Mouse (Mus musculus): ENCODE results near the gene Arl15. TPM values are rescaled to one million over a fixed set of nuclear protein-coding genes. Genes with fewer than 3 reads are reported as not detected.

Arl15 gene
- polyA plus RNA-seq, 1 experiment = 1.3 TPM

DNA sequence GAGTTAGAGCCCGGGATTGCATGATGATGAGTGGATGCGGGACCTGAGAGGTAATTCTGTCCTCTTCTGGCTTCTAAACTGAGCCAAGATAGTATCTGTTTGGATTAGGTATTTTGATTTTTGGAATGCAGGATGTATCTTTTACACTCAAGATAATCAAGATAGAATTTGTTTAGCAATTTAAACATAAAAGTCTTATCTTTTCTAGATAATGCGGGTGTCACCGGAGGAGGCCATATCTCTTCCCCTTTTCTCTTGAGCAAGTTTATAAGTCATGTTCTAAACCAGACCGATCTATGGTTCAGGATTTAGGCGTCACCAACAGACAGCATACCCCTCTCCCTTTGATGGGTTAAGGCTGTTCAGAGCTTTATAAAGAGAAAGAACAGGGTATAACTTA, 3.1 kb downstream of the Arl15 start:
- Histone ChIP-seq H3K4me3 (ENCODE audit: extremely low read depth, insufficient read depth, insufficient read length) (no peak overlapping the region), H3K27me3 (ENCODE audit: control insufficient read depth, insufficient read depth, low read length) (no peaks in the 10 kb centered on the region), H3K27ac (ENCODE audit: insufficient read depth, low read length) (no peak overlapping the region), H3K4me1 (ENCODE audit: control insufficient read depth, insufficient read depth, insufficient read length) (no peaks in the 10 kb centered on the region; the same call in 1 of the 2 replicates), H3K36me3 (ENCODE audit: control insufficient read depth, insufficient read depth, low read length) (no peaks in the 10 kb centered on the region)
- no peak for TF ChIP-seq CTCF (IDR thresholded peaks at IDR 0.05; ENCODE audit: extremely low read depth, insufficient read depth, insufficient read length, insufficient replicate concordance)
- TF ChIP-seq POLR2A (IDR thresholded peaks at IDR 0.05; ENCODE audit: low read depth, low read length) = no peak
- no peak for DNase-seq (ENCODE audit: low read depth in 1 of 2, low spot score in 2 of 2)
- 82% methylated on average over 6 of the region's 6 CpGs for WGBS

DNA sequence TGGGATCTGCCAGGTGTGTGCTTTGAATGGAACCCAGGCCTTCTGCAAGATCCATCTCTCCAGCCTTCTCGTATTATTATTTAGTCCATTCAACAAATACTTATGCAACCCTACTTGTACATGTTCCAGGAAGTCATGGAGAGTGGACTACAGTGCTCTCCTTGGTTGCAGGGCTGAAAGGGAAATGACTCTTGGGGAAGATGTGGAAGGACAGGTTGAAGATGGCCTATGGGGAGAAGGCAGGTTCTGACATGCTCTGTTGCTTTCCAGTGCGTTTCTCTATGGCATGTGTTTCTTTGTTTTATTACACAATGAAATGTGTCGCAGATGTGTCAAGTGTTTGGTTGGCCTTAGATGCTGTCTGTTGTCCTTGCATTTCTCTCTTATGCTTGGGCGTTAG, 5.1 kb downstream of the Arl15 start:
- H3K4me3 ChIP-seq (ENCODE audit: extremely low read depth, insufficient read depth, insufficient read length) = no peak overlapping the region
- H3K4me1 ChIP-seq (ENCODE audit: control insufficient read depth, insufficient read depth, insufficient read length) = no peaks in the 10 kb centered on the region; the same call in 1 of the 2 replicates
- H3K36me3 ChIP-seq (ENCODE audit: control insufficient read depth, insufficient read depth, low read length) = no peaks in the 10 kb centered on the region
- DNase-seq (ENCODE audit: low read depth in 1 of 2, low spot score in 2 of 2) = no peak
- no peaks in the 10 kb centered on the region for H3K27me3 ChIP-seq (ENCODE audit: control insufficient read depth, insufficient read depth, low read length)
- TF ChIP-seq CTCF (IDR thresholded peaks at IDR 0.05; ENCODE audit: extremely low read depth, insufficient read depth, insufficient read length, insufficient replicate concordance) (no peak), POLR2A (IDR thresholded peaks at IDR 0.05; ENCODE audit: low read depth, low read length) (no peak)
- no peak overlapping the region for H3K27ac ChIP-seq (ENCODE audit: insufficient read depth, low read length)
- WGBS = 88% methylated on average over 4 of the region's 4 CpGs

DNA sequence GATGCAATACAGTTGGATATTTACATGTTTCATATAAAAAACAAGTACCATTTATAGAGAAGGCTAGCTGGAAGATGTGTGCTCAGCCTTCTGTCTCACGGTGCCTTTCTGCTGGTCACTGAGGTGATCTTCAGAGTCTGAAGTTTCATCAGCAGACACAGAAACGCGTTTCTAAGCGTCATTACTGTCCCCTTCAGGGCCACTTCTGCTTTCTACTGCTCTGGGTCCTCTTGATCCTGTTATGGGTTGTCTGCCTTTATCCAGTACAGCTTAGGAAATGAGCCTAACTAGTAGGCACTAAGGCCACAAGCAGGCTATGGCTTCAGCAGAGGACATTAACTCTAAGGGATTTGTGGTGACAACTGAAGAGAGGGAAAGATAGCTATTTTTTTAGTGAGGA, 5.9 kb downstream of the Arl15 start:
- TF ChIP-seq CTCF (IDR thresholded peaks at IDR 0.05; ENCODE audit: extremely low read depth, insufficient read depth, insufficient read length, insufficient replicate concordance) = no peak
- no peak for TF ChIP-seq POLR2A (IDR thresholded peaks at IDR 0.05; ENCODE audit: low read depth, low read length)
- H3K27ac ChIP-seq (ENCODE audit: insufficient read depth, low read length) = no peak overlapping the region
- WGBS = 71% methylated on average over 4 of the region's 4 CpGs

DNA sequence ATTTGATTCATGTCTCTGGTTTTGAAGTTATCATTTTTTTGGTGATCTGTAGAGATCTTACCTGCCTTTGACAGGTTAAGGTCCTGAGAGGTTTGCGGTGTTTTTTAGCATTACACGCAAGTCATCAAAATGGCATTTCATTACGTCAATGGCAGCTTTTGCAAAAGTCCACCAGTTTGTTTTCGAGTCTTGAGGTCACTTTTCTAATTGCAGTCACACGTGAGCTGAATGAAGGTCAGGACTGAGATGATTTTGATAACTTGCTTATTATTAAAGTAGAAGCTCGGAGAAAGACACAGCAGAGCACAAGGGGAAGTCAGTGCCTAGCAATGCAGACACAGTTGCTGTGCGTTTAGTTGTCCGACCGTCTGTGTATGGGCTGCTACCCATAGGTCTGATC, 8.3 kb downstream of the Arl15 start:
- no peak for TF ChIP-seq POLR2A (IDR thresholded peaks at IDR 0.05; ENCODE audit: low read depth, low read length)
- TF ChIP-seq CTCF (IDR thresholded peaks at IDR 0.05; ENCODE audit: extremely low read depth, insufficient read depth, insufficient read length, insufficient replicate concordance) = no peak
- H3K27me3 ChIP-seq (ENCODE audit: control insufficient read depth, insufficient read depth, low read length) = no peaks in the 10 kb centered on the region
- no peaks in the 10 kb centered on the region; the same call in 1 of the 2 replicates for H3K4me1 ChIP-seq (ENCODE audit: control insufficient read depth, insufficient read depth, insufficient read length)
- no peak overlapping the region for H3K4me3 ChIP-seq (ENCODE audit: extremely low read depth, insufficient read depth, insufficient read length)
- no peaks in the 10 kb centered on the region for H3K36me3 ChIP-seq (ENCODE audit: control insufficient read depth, insufficient read depth, low read length)
- no peak overlapping the region for H3K27ac ChIP-seq (ENCODE audit: insufficient read depth, low read length)
- no peak for DNase-seq (ENCODE audit: low read depth in 1 of 2, low spot score in 2 of 2)
- 93% methylated on average over 9 of the region's 9 CpGs for WGBS

More for the DNA sequence above, 5.9 kb downstream of the Arl15 start:
- Histone ChIP-seq H3K36me3 (ENCODE audit: control insufficient read depth, insufficient read depth, low read length) (no peaks in the 10 kb centered on the region), H3K27me3 (ENCODE audit: control insufficient read depth, insufficient read depth, low read length) (no peaks in the 10 kb centered on the region), H3K4me3 (ENCODE audit: extremely low read depth, insufficient read depth, insufficient read length) (no peak overlapping the region), H3K4me1 (ENCODE audit: control insufficient read depth, insufficient read depth, insufficient read length) (no peaks in the 10 kb centered on the region; the same call in 1 of the 2 replicates)
- DNase-seq (ENCODE audit: low read depth in 1 of 2, low spot score in 2 of 2) = no peak

DNA sequence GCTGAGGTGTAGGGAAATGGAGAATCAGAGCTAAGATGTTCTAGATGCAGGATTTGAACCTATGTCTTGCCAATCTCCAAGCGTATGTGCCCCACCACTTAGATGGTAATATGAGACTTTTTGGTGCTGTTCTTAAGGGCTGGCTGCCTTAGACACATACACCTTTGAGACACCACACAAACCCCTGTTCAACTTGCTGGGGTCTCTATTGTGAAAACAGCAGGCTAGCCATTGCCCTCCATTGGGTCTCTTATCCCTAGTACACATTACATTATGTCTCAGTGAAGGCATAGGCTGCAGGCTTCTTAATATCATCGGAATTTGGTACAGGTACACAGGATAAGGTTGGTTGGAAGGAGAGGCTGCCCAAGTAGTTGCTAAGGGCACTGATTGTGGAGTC, 16.8 kb downstream of the Arl15 start:
- Histone ChIP-seq H3K27ac (ENCODE audit: insufficient read depth, low read length) (no peak overlapping the region), H3K27me3 (ENCODE audit: control insufficient read depth, insufficient read depth, low read length) (no peaks in the 10 kb centered on the region), H3K4me3 (ENCODE audit: extremely low read depth, insufficient read depth, insufficient read length) (no peak overlapping the region), H3K4me1 (ENCODE audit: control insufficient read depth, insufficient read depth, insufficient read length) (no peaks in the 10 kb centered on the region; the same call in 1 of the 2 replicates), H3K36me3 (ENCODE audit: control insufficient read depth, insufficient read depth, low read length) (no peaks in the 10 kb centered on the region)
- WGBS = 95% methylated on average over 2 of the region's 2 CpGs
- TF ChIP-seq POLR2A (IDR thresholded peaks at IDR 0.05; ENCODE audit: low read depth, low read length) (no peak), CTCF (IDR thresholded peaks at IDR 0.05; ENCODE audit: extremely low read depth, insufficient read depth, insufficient read length, insufficient replicate concordance) (no peak)
- no peak for DNase-seq (ENCODE audit: low read depth in 1 of 2, low spot score in 2 of 2)

DNA sequence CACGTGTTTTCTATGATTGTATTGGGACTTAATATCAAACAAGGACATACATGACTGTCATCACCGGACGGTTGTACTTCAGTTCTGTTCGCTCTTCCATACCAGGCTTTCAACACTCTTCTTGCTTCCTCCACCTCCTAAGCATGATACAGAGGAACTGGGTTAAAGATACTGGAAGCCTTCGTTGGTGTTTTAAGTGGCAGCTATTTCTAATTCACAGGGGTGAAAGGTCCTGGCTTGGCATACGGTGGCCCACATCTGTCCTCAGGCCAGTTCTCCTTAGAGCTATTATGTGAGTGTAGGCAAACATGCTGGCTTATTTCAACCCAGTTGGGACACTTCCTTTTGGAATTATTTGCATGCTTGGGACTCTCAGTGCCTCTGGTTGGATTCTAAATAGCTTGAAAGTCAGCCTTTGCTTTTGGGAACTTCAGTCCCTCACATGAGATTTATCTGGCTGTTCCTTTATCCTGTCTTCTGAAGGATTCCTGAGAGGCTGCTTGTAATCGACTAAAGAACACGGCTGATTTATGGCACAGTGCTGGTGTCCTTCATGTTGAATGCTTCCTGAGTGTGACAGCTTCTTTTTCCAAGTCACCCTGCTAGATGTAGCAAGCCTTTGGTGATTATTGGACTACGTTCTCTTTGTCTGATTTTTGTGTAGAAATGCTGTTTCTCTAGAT, 17.7 kb downstream of the Arl15 start:
- DNase-seq (ENCODE audit: low read depth in 1 of 2, low spot score in 2 of 2) = no peak
- Histone ChIP-seq H3K27ac (ENCODE audit: insufficient read depth, low read length) (no peak overlapping the region), H3K27me3 (ENCODE audit: control insufficient read depth, insufficient read depth, low read length) (no peaks in the 10 kb centered on the region), H3K4me1 (ENCODE audit: control insufficient read depth, insufficient read depth, insufficient read length) (no peaks in the 10 kb centered on the region; the same call in 1 of the 2 replicates), H3K36me3 (ENCODE audit: control insufficient read depth, insufficient read depth, low read length) (no peaks in the 10 kb centered on the region), H3K4me3 (ENCODE audit: extremely low read depth, insufficient read depth, insufficient read length) (no peak overlapping the region)
- 58% methylated on average over 9 of the region's 9 CpGs for WGBS
- TF ChIP-seq POLR2A (IDR thresholded peaks at IDR 0.05; ENCODE audit: low read depth, low read length) (no peak), CTCF (IDR thresholded peaks at IDR 0.05; ENCODE audit: extremely low read depth, insufficient read depth, insufficient read length, insufficient replicate concordance) (no peak)

DNA sequence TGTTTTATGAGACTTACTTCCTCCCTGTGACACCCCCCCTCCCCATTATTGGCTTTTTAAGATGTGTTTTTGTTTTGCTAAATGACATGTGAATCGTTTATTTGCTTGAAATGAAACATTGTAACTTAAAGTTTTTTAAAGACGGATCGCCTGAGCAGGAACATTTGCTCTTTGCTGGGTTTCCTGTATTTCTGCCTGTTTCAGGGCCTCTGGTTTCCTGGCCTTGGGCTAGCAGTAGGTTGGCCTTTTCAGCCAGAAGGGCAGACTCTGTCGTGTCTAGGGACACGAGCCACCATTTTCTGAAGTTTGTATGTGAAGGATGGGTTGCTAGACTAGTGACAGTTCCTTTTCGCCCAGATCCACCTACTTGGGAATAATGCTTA, 18.3 kb downstream of the Arl15 start:
- Histone ChIP-seq H3K27ac (ENCODE audit: insufficient read depth, low read length) (no peak overlapping the region), H3K4me3 (ENCODE audit: extremely low read depth, insufficient read depth, insufficient read length) (no peak overlapping the region), H3K36me3 (ENCODE audit: control insufficient read depth, insufficient read depth, low read length) (no peaks in the 10 kb centered on the region), H3K4me1 (ENCODE audit: control insufficient read depth, insufficient read depth, insufficient read length) (no peaks in the 10 kb centered on the region), H3K27me3 (ENCODE audit: control insufficient read depth, insufficient read depth, low read length) (no peaks in the 10 kb centered on the region)
- no peak for TF ChIP-seq CTCF (IDR thresholded peaks at IDR 0.05; ENCODE audit: extremely low read depth, insufficient read depth, insufficient read length, insufficient replicate concordance)
- TF ChIP-seq POLR2A (IDR thresholded peaks at IDR 0.05; ENCODE audit: low read depth, low read length) = no peak
- WGBS = 30% methylated on average over 6 of the region's 6 CpGs
- no peak for DNase-seq (ENCODE audit: low read depth in 1 of 2, low spot score in 2 of 2)
